Mouse (Mus musculus): ENCODE results near the gene Tbccd1. TPM values are rescaled to one million over a fixed set of nuclear protein-coding genes. Genes with fewer than 3 reads are reported as not detected.

Gene Tbccd1
- polyA plus RNA-seq, 1 experiment from 2014 or later: 19.3 TPM

DNA sequence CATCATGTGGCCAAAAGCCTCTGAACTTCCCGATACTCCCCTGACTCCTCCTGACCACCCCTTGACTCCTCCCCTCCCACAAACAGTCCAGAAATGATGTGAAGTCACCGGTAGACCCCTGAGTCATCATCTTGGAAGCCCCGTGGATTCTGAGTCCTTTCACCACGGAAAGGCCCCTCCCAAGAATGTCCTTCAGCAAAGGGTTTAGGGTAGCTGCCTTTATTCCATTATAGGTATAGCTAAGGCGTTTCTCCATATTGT lies 56.7 kb downstream of the Tbccd1 start:
- no peak overlapping the region for H3K27ac ChIP-seq (replicated peaks in 1 of 2; ENCODE audit: control insufficient read depth in 1 of 2, insufficient read depth in 1 of 2, low read depth in 2 of 2, low read length in 2 of 2)
- H3K27me3 ChIP-seq (ENCODE audit: control insufficient read depth, insufficient read depth, low read length): no peaks in the 10 kb centered on the region
- ATAC-seq (ENCODE audit: insufficient number of reproducible peaks, insufficient read depth, low FRiP score, low read depth): no peak
- no peak overlapping the region for H3K4me3 ChIP-seq (ENCODE audit: control insufficient read depth in 1 of 2, insufficient read depth in 1 of 2, low read depth in 1 of 2, low read length in 2 of 2)
- no peaks in the 10 kb centered on the region for H3K36me3 ChIP-seq (ENCODE audit: control insufficient read depth, insufficient read depth, low read length)
- H3K4me2 ChIP-seq (ENCODE audit: low read length): no peak overlapping the region
- no peaks in the 10 kb centered on the region for H3K9me3 ChIP-seq (ENCODE audit: control insufficient read depth, low read length)
- no peaks in the 10 kb centered on the region for H3K4me1 ChIP-seq (ENCODE audit: control insufficient read depth in 2 of 2, insufficient read depth in 2 of 2, low read length in 2 of 2)
- H3K9ac ChIP-seq (ENCODE audit: low read length): no peak overlapping the region
- 58% methylated on average over 5 of the region's 5 CpGs for WGBS

GRCm38 (mm10) chr16:22800026-22800848 lies 57.2 kb downstream of the Tbccd1 start:
- no peak for ATAC-seq (ENCODE audit: insufficient number of reproducible peaks, insufficient read depth, low FRiP score, low read depth)
- Histone ChIP-seq H3K9ac (ENCODE audit: low read length) (no peak overlapping the region), H3K4me1 (ENCODE audit: control insufficient read depth in 2 of 2, insufficient read depth in 2 of 2, low read length in 2 of 2) (no peaks in the 10 kb centered on the region), H3K4me3 (ENCODE audit: control insufficient read depth in 1 of 2, insufficient read depth in 1 of 2, low read depth in 1 of 2, low read length in 2 of 2) (no peak overlapping the region), H3K27ac (replicated peaks in 1 of 2; ENCODE audit: control insufficient read depth in 1 of 2, insufficient read depth in 1 of 2, low read depth in 2 of 2, low read length in 2 of 2) (no peak overlapping the region), H3K9me3 (ENCODE audit: control insufficient read depth, low read length) (no peaks in the 10 kb centered on the region), H3K36me3 (ENCODE audit: control insufficient read depth, insufficient read depth, low read length) (no peaks in the 10 kb centered on the region), H3K4me2 (ENCODE audit: low read length) (no peak overlapping the region), H3K27me3 (ENCODE audit: control insufficient read depth, insufficient read depth, low read length) (no peaks in the 10 kb centered on the region)
- WGBS: 73% methylated on average over 6 of the region's 6 CpGs

DNA sequence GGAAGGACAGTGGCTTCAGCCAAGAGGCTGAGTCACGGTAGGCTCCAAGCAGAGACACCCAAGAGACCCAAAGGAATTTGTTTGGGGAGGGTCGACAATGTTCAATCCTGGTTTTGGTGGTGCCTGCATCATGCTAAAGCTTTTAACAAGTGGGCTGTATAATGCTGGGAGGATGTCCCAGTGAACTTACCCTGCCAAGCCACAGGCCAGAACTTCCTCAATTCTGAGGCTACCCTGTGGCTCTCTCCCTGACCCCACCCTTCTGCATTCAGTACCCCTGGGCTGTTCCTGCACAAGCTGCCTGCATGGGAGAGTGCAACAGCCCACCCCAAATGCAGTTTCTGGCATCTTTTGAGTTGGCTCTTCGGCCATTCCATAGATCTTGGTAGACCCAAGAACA lies 58.9 kb downstream of the Tbccd1 start:
- ATAC-seq (ENCODE audit: insufficient number of reproducible peaks, insufficient read depth, low FRiP score, low read depth): no peak
- no peak overlapping the region for H3K27ac ChIP-seq (replicated peaks in 1 of 2; ENCODE audit: control insufficient read depth in 1 of 2, insufficient read depth in 1 of 2, low read depth in 2 of 2, low read length in 2 of 2)
- 79% methylated on average over 3 of the region's 3 CpGs for WGBS
- no peaks in the 10 kb centered on the region for H3K36me3 ChIP-seq (ENCODE audit: control insufficient read depth, insufficient read depth, low read length)
- no peaks in the 10 kb centered on the region for H3K4me1 ChIP-seq (ENCODE audit: control insufficient read depth in 2 of 2, insufficient read depth in 2 of 2, low read length in 2 of 2)
- H3K9me3 ChIP-seq (ENCODE audit: control insufficient read depth, low read length): no peaks in the 10 kb centered on the region
- H3K4me2 ChIP-seq (ENCODE audit: low read length): no peak overlapping the region
- H3K4me3 ChIP-seq (ENCODE audit: control insufficient read depth in 1 of 2, insufficient read depth in 1 of 2, low read depth in 1 of 2, low read length in 2 of 2): no peak overlapping the region
- no peak overlapping the region for H3K9ac ChIP-seq (ENCODE audit: low read length)
- H3K27me3 ChIP-seq (ENCODE audit: control insufficient read depth, insufficient read depth, low read length): no peaks in the 10 kb centered on the region

DNA sequence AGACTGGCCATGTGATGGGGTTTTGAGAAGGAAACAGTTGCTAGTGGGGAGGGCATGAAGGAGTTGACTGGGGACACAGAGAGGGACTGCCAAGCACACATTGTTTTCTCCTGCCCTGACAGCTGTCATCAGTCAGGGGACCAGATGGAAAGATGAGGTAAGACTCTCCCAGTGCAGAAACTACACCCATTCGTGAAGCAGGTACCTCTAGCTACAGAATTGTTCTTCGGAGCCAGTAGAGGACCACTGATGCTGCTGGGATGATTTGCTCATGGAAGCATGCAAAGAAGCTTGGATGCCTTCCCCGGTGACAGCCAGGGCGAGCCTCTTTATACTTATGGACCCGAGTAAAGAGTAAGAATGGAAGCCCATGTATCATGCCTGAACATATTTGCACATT lies 59.9 kb downstream of the Tbccd1 start:
- Histone ChIP-seq H3K27ac (replicated peaks in 1 of 2; ENCODE audit: control insufficient read depth in 1 of 2, insufficient read depth in 1 of 2, low read depth in 2 of 2, low read length in 2 of 2) (no peak overlapping the region), H3K9me3 (ENCODE audit: control insufficient read depth, low read length) (no peaks in the 10 kb centered on the region), H3K27me3 (ENCODE audit: control insufficient read depth, insufficient read depth, low read length) (no peaks in the 10 kb centered on the region), H3K36me3 (ENCODE audit: control insufficient read depth, insufficient read depth, low read length) (no peaks in the 10 kb centered on the region), H3K4me3 (ENCODE audit: control insufficient read depth in 1 of 2, insufficient read depth in 1 of 2, low read depth in 1 of 2, low read length in 2 of 2) (no peak overlapping the region), H3K9ac (ENCODE audit: low read length) (no peak overlapping the region), H3K4me2 (ENCODE audit: low read length) (no peak overlapping the region), H3K4me1 (ENCODE audit: control insufficient read depth in 2 of 2, insufficient read depth in 2 of 2, low read length in 2 of 2) (no peaks in the 10 kb centered on the region)
- 77% methylated on average over 5 of the region's 5 CpGs for WGBS
- no peak for ATAC-seq (ENCODE audit: insufficient number of reproducible peaks, insufficient read depth, low FRiP score, low read depth)

GRCm38 (mm10) chr16:22795497-22795896 lies 62.0 kb downstream of the Tbccd1 start:
- Histone ChIP-seq H3K27me3 (ENCODE audit: control insufficient read depth, insufficient read depth, low read length) (no peaks in the 10 kb centered on the region), H3K9me3 (ENCODE audit: control insufficient read depth, low read length) (no peaks in the 10 kb centered on the region), H3K4me1 (ENCODE audit: control insufficient read depth in 2 of 2, insufficient read depth in 2 of 2, low read length in 2 of 2) (no peaks in the 10 kb centered on the region; a peak in 1 of 4 replicates), H3K27ac (replicated peaks in 1 of 2; ENCODE audit: control insufficient read depth in 1 of 2, insufficient read depth in 1 of 2, low read depth in 2 of 2, low read length in 2 of 2) (no peak overlapping the region), H3K9ac (ENCODE audit: low read length) (no peak overlapping the region), H3K4me2 (ENCODE audit: low read length) (no peak overlapping the region), H3K36me3 (ENCODE audit: control insufficient read depth, insufficient read depth, low read length) (no peaks in the 10 kb centered on the region), H3K4me3 (ENCODE audit: control insufficient read depth in 1 of 2, insufficient read depth in 1 of 2, low read depth in 1 of 2, low read length in 2 of 2) (no peak overlapping the region)
- 71% methylated on average over 3 of the region's 3 CpGs for WGBS
- ATAC-seq (ENCODE audit: insufficient number of reproducible peaks, insufficient read depth, low FRiP score, low read depth): no peak

DNA sequence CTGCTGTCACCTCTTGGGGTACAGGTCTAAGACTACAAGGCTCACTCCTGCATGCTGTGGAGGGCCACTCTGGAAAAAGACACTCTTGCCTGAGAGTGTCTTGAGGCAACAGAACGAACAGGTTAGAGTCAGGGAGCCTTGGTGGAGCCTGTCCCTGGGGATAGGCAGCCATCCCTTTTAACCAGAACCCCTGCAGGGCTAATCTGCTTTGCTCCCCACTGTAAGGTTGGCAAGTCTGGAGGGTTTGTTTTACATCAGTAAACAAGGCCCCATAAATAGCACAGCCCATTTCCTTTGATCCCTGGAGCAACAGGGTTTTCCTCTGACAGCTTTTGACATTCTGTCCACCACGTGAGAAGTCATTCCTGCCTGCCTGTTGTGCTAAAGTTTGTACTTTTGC lies 66.2 kb downstream of the Tbccd1 start:
- no peak overlapping the region for H3K9ac ChIP-seq (ENCODE audit: low read length)
- H3K27ac ChIP-seq (replicated peaks in 1 of 2; ENCODE audit: control insufficient read depth in 1 of 2, insufficient read depth in 1 of 2, low read depth in 2 of 2, low read length in 2 of 2): no peak overlapping the region
- H3K9me3 ChIP-seq (ENCODE audit: control insufficient read depth, low read length): no peaks in the 10 kb centered on the region
- H3K4me3 ChIP-seq (ENCODE audit: control insufficient read depth in 1 of 2, insufficient read depth in 1 of 2, low read depth in 1 of 2, low read length in 2 of 2): no peak overlapping the region
- no peak for ATAC-seq (ENCODE audit: insufficient number of reproducible peaks, insufficient read depth, low FRiP score, low read depth)
- no peaks in the 10 kb centered on the region for H3K27me3 ChIP-seq (ENCODE audit: control insufficient read depth, insufficient read depth, low read length)
- H3K4me1 ChIP-seq (ENCODE audit: control insufficient read depth in 2 of 2, insufficient read depth in 2 of 2, low read length in 2 of 2): peaks cover 0 to 2% of the 10 kb centered on the region in 2 experiments; a peak in 1 of 4 replicates
- WGBS: 17% methylated on average over 2 of the region's 2 CpGs
- H3K36me3 ChIP-seq (ENCODE audit: control insufficient read depth, insufficient read depth, low read length): no peaks in the 10 kb centered on the region
- no peak overlapping the region for H3K4me2 ChIP-seq (ENCODE audit: low read length)

DNA sequence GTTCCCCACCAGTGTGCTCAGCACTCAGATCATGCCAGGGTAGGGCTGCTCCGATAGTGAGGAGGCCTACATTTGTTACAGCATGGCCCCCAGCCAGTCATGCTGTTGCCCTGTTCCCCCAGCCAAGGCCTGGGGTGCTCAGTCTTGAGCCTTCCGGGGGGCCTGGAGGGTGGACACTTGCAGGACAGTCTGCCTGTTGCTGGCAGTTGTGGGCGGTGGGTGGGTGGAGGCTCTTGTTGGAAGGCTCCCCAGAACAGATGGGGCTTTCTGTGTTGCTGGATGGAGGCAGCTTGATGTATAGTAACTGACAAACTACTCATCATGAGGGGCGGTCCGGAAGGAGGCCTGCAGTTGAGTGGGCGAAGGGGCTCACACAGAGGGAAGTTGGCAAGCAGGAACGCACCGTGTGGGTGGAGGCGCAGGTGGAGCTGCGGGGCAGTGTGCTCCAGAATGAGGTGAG lies 67.5 kb downstream of the Tbccd1 start:
- WGBS: 40% methylated on average over 10 of the region's 10 CpGs
- Histone ChIP-seq H3K4me2 (ENCODE audit: low read length) (no peak overlapping the region), H3K27ac (replicated peaks in 1 of 2; ENCODE audit: control insufficient read depth in 1 of 2, insufficient read depth in 1 of 2, low read depth in 2 of 2, low read length in 2 of 2) (no peak overlapping the region), H3K27me3 (ENCODE audit: control insufficient read depth, insufficient read depth, low read length) (no peaks in the 10 kb centered on the region), H3K4me3 (ENCODE audit: control insufficient read depth in 1 of 2, insufficient read depth in 1 of 2, low read depth in 1 of 2, low read length in 2 of 2) (no peak overlapping the region), H3K9me3 (ENCODE audit: control insufficient read depth, low read length) (no peaks in the 10 kb centered on the region), H3K9ac (ENCODE audit: low read length) (no peak overlapping the region), H3K36me3 (ENCODE audit: control insufficient read depth, insufficient read depth, low read length) (no peaks in the 10 kb centered on the region), H3K4me1 (ENCODE audit: control insufficient read depth in 2 of 2, insufficient read depth in 2 of 2, low read length in 2 of 2) (peaks cover 0 to 2% of the 10 kb centered on the region in 2 experiments; a peak in 1 of 4 replicates)
- no peak for ATAC-seq (ENCODE audit: insufficient number of reproducible peaks, insufficient read depth, low FRiP score, low read depth)

DNA sequence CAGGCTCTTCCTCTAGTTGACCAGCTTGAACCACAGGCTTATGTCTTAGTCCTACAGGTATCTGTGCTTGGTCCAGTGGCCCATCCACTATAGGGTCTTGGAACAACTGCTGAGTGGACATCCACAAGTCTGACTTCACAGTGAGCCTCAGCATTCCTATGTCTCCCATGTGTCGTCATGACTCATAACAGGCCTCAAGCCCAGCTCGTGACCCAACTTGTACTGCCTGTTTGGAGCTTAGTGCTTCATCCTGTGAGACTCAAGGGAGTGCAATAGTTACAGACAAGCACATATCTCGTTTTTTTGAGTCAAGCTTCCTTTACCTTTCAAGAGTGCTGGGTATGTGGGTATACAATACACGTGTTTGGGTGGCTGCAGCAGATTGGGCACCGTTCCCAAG lies 74.8 kb downstream of the Tbccd1 start:
- ATAC-seq (ENCODE audit: insufficient number of reproducible peaks, insufficient read depth, low FRiP score, low read depth): no peak

More for the DNA sequence above, 74.8 kb downstream of the Tbccd1 start:
- Histone ChIP-seq H3K4me2 (ENCODE audit: low read length) (no peak overlapping the region), H3K9me3 (ENCODE audit: control insufficient read depth, low read length) (no peaks in the 10 kb centered on the region), H3K27ac (replicated peaks in 1 of 2; ENCODE audit: control insufficient read depth in 1 of 2, insufficient read depth in 1 of 2, low read depth in 2 of 2, low read length in 2 of 2) (no peak overlapping the region), H3K4me3 (ENCODE audit: control insufficient read depth in 1 of 2, insufficient read depth in 1 of 2, low read depth in 1 of 2, low read length in 2 of 2) (no peak overlapping the region), H3K4me1 (ENCODE audit: control insufficient read depth in 2 of 2, insufficient read depth in 2 of 2, low read length in 2 of 2) (no peaks in the 10 kb centered on the region), H3K9ac (ENCODE audit: low read length) (no peak overlapping the region), H3K36me3 (ENCODE audit: control insufficient read depth, insufficient read depth, low read length) (no peaks in the 10 kb centered on the region), H3K27me3 (ENCODE audit: control insufficient read depth, insufficient read depth, low read length) (no peaks in the 10 kb centered on the region)
- 68% methylated on average over 5 of the region's 5 CpGs for WGBS
